Mouse (Mus musculus) kidney, adult 11 months (tissue): ENCODE data around the gene Ptgfrn.
A peak's percentile ranks its signal among the peaks of the same experiment; 100 is the strongest.

ENCODE experiments used
- DNase-seq: peaks from one replicate; pipeline ENCODE4 v3.0.0; 2022

The Ptgfrn gene

GRCm38 (mm10) chr3:101076966-101077709, 32.9 kb downstream of the Ptgfrn start:
- DNase-seq: no peak

GRCm38 (mm10) chr3:101075866-101076265, 34.2 kb downstream of the Ptgfrn start:
- no peak for DNase-seq

GRCm38 (mm10) chr3:101073384-101073783, 36.7 kb downstream of the Ptgfrn start:
- no peak for DNase-seq

GRCm38 (mm10) chr3:101072506-101073215, 37.4 kb downstream of the Ptgfrn start:
- DNase-seq: no peak

GRCm38 (mm10) chr3:101071576-101071975, 38.5 kb downstream of the Ptgfrn start:
- no peak for DNase-seq

GRCm38 (mm10) chr3:101070796-101071235, 39.3 kb downstream of the Ptgfrn start:
- DNase-seq: no peak

- DNase-seq: no peak
Measured at GRCm38 (mm10) chr3:101070230-101070795, 39.8 kb downstream of the Ptgfrn start.

GRCm38 (mm10) chr3:101068701-101069100, 41.4 kb downstream of the Ptgfrn start:
- DNase-seq: no peak

- DNase-seq: no peak
Measured at GRCm38 (mm10) chr3:101066175-101066574, 43.9 kb downstream of the Ptgfrn start.

- DNase-seq: no peak
Measured at GRCm38 (mm10) chr3:101061865-101062585, 48.1 kb downstream of the Ptgfrn start.

- DNase-seq: no peak
Measured at GRCm38 (mm10) chr3:101059214-101059613, 50.9 kb downstream of the Ptgfrn start.

GRCm38 (mm10) chr3:101058203-101058602, 51.9 kb downstream of the Ptgfrn start:
- DNase-seq: no peak

GRCm38 (mm10) chr3:101055216-101055615, 54.9 kb downstream of the Ptgfrn start:
- no peak for DNase-seq

- no peak for DNase-seq
Measured at GRCm38 (mm10) chr3:101051601-101052000, 58.5 kb downstream of the Ptgfrn start.

GRCm38 (mm10) chr3:101049997-101050396, 60.1 kb downstream of the Ptgfrn start:
- no peak for DNase-seq

- no peak for DNase-seq
Measured at GRCm38 (mm10) chr3:101048781-101049180, 61.3 kb downstream of the Ptgfrn start.

GRCm38 (mm10) chr3:101047586-101048275, 62.3 kb downstream of the Ptgfrn start:
- no peak for DNase-seq

GRCm38 (mm10) chr3:101045431-101045830, 64.6 kb downstream of the Ptgfrn start:
- peak; percentile 3 for DNase-seq

- no peak for DNase-seq
Measured at GRCm38 (mm10) chr3:101044686-101045085, 65.4 kb downstream of the Ptgfrn start.

GRCm38 (mm10) chr3:101041997-101042396, 68.1 kb downstream of the Ptgfrn start:
- no peak for DNase-seq

- no peak for DNase-seq
Measured at GRCm38 (mm10) chr3:101037984-101038545, 72.0 kb downstream of the Ptgfrn start.

GRCm38 (mm10) chr3:101036001-101036400, 74.1 kb downstream of the Ptgfrn start:
- no peak for DNase-seq
